Mouse (Mus musculus): ENCODE data around the gene Txn1.

Gene Txn1

GRCm38 (mm10) chr4:57937292-57937691 lies 18.9 kb downstream of the Txn1 start:
- no peak for DNase-seq

GRCm38 (mm10) chr4:57934181-57934580 lies 22.0 kb downstream of the Txn1 start:
- no peak for DNase-seq

GRCm38 (mm10) chr4:57930559-57931170 lies 25.5 kb downstream of the Txn1 start:
- no peak for DNase-seq

GRCm38 (mm10) chr4:57927464-57928205 lies 28.6 kb downstream of the Txn1 start:
- DNase-seq, result peak; percentile 17 to 30

GRCm38 (mm10) chr4:57924556-57925071 lies 31.6 kb downstream of the Txn1 start:
- no peak for DNase-seq

- DNase-seq, result no peak
These were observed 34.0 kb downstream of the Txn1 start for GRCm38 (mm10) chr4:57922171-57922570.

- no peak for DNase-seq
These were observed 35.7 kb downstream of the Txn1 start for GRCm38 (mm10) chr4:57920522-57920921.

GRCm38 (mm10) chr4:57919494-57920423 lies 36.5 kb downstream of the Txn1 start:
- no peak for DNase-seq

- DNase-seq, result no peak
These were observed 39.5 kb downstream of the Txn1 start for GRCm38 (mm10) chr4:57916711-57917110.

- no peak for DNase-seq
These were observed 40.0 kb downstream of the Txn1 start, which contains the start of gene D630039A03Rik for GRCm38 (mm10) chr4:57916201-57916661. TSS of gene D630039A03Rik (minus strand) at chr4:57916297.

- DNase-seq, result peak in 1 of 2 experiments; percentile 5
These were observed 40.8 kb downstream of the Txn1 start for GRCm38 (mm10) chr4:57915216-57915965.

GRCm38 (mm10) chr4:57914193-57915190 lies 41.7 kb downstream of the Txn1 start:
- no peak for DNase-seq

- DNase-seq, result no peak
These were observed 43.2 kb downstream of the Txn1 start for GRCm38 (mm10) chr4:57913021-57913420.

GRCm38 (mm10) chr4:57908860-57909259 lies 47.4 kb downstream of the Txn1 start:
- no peak for DNase-seq

GRCm38 (mm10) chr4:57906708-57907107 lies 49.5 kb downstream of the Txn1 start:
- DNase-seq, result no peak

- no peak for DNase-seq
These were observed 51.6 kb downstream of the Txn1 start for GRCm38 (mm10) chr4:57904638-57905037.

GRCm38 (mm10) chr4:57904211-57904610 lies 52.0 kb downstream of the Txn1 start:
- peak; percentile 84 to 86 for DNase-seq

GRCm38 (mm10) chr4:57902619-57903018 lies 53.6 kb downstream of the Txn1 start:
- no peak for DNase-seq

- peak; percentile 43 to 49 for DNase-seq
These were observed 55.0 kb downstream of the Txn1 start for GRCm38 (mm10) chr4:57901210-57901609.

- no peak for DNase-seq
These were observed 59.6 kb downstream of the Txn1 start for GRCm38 (mm10) chr4:57896631-57897030.

- DNase-seq, result no peak
These were observed 60.3 kb downstream of the Txn1 start for GRCm38 (mm10) chr4:57895902-57896301.

Measured in B cell, adult 2 months (primary cell).